Mouse (Mus musculus): ENCODE measurements at regions not wholly inside any gene's neighbourhood (a gene's known extent, or its start where the extent isn't known, plus 50 kb on each side); places are given as distances from the start of the nearest gene placed in this dataset.

GRCm38 (mm10) chr3:119497880-119498279 is 286.4 kb downstream of the Ptbp2 start:
- Histone ChIP-seq H3K4me3 (no peak overlapping the region), H3K27ac (no peak overlapping the region)
- no peak for DNase-seq
- TF ChIP-seq CTCF (IDR thresholded peaks at IDR 0.05), result no peak
- intact Hi-C loops (cut with DNase I), result no loop called here

DNA sequence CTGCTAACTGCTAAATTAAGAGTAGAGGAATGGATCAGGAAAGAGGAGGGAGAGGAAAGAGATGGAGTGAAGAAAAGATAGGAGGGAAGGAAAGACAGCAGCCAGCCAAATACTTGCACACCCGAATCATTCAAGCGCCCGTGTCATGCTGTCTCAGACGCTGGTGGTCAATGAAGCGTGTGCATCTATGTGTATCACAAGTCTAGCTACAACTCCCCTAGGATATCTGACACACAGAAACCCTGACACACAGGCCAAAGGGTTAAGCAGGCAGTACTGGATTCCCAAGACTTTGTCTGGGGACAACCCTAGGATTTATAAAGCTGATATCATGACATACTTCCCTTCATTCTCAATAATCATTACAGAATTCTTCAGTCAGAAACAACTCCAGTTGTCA is 289.7 kb downstream of the Ptbp2 start:
- H3K4me3 ChIP-seq, result no peak overlapping the region
- intact Hi-C loops (cut with DNase I), result no loop called here
- H3K27ac ChIP-seq, result no peak overlapping the region
- no peak for DNase-seq
- no peak for TF ChIP-seq CTCF (IDR thresholded peaks at IDR 0.05)

- no peak for DNase-seq
- intact Hi-C loops (cut with DNase I), result no loop called here
- no peak for TF ChIP-seq CTCF (IDR thresholded peaks at IDR 0.05)
- no peak overlapping the region for H3K27ac ChIP-seq
- H3K4me3 ChIP-seq, result no peak overlapping the region
These were observed 291.6 kb downstream of the Ptbp2 start for GRCm38 (mm10) chr3:119492627-119493026.

DNA sequence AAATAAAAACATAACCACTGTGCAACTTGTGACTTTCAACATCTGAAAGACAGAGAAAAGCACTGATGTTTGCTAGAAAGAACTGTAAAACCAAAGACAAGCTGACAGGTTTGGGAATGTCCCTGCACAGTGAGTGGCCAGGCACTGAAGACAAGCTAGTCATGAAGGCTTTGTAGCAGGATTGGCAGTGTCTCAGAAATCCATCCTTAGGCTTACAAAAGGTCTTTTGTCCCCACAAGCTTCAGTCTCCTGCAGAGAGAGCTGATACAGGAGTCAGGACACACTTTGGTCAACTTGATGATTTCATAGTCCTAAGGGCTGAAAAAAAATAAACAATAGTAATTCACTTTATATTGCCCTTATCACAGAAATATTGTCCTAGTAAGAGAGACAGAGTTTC is 294.9 kb downstream of the Ptbp2 start:
- intact Hi-C loops (cut with DNase I), result no loop called here
- H3K4me3 ChIP-seq, result no peak overlapping the region
- DNase-seq, result no peak
- TF ChIP-seq CTCF (IDR thresholded peaks at IDR 0.05), result no peak
- H3K27ac ChIP-seq, result no peak overlapping the region

Measured in gastrocnemius, adult 2 months (tissue).